Mouse (Mus musculus): ENCODE data around the gene Atg2b.

- no peak for TF ChIP-seq CTCF (IDR thresholded peaks at IDR 0.05; ENCODE audit: borderline replicate concordance, extremely low read depth, insufficient read depth, insufficient read length)
- no peak for TF ChIP-seq POLR2A (IDR thresholded peaks at IDR 0.05; ENCODE audit: borderline replicate concordance, extremely low read depth, insufficient read depth, insufficient read length, poor library complexity, severe bottlenecking)
These were observed 86.5 kb downstream of the Atg2b start for GRCm38 (mm10) chr12:105598503-105598902.
